Mouse (Mus musculus): ENCODE results near the gene Pfkfb4. TPM values are rescaled to one million over a fixed set of nuclear protein-coding genes. Genes with fewer than 3 reads are reported as not detected.
A peak's percentile ranks its signal among the peaks of the same experiment; 100 is the strongest.

Gene Pfkfb4
- polyA plus RNA-seq, 1 experiment: 44.5 TPM

DNA sequence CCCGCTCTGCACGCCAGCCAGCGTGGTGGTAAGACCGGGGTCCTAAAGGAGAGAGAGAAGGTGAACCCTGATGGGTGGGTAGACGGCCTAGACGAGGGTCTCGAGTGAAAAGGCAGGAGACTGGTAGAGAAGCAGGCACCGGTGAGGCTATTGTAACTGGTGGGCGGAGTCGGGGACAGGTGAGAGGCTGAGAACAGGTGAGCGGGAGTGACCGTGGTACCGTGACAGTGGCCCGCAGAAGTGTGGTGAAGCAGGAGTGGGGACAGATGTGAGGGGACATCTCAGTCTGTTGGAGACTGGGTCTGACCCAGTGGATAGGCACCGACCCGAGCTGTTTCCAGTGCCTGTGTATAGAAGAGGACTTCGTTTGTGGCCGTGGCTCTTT, 499 bp downstream of the Pfkfb4 start:
- peaks cover 56% of the 10 kb centered on the region for H3K4me1 ChIP-seq (ENCODE audit: control insufficient read depth, insufficient read depth, low read length)
- H3K27ac ChIP-seq (ENCODE audit: insufficient read depth, low read depth, low read length): peak overlapping the region; percentile 41
- TF ChIP-seq CTCF (IDR thresholded peaks at IDR 0.05; ENCODE audit: low read depth, low read length) (no peak), POLR2A (IDR thresholded peaks at IDR 0.05; ENCODE audit: borderline replicate concordance, low read depth, low read length) (no peak)
- H3K4me3 ChIP-seq (ENCODE audit: insufficient read depth, low read length): peak overlapping the region; percentile 86

DNA sequence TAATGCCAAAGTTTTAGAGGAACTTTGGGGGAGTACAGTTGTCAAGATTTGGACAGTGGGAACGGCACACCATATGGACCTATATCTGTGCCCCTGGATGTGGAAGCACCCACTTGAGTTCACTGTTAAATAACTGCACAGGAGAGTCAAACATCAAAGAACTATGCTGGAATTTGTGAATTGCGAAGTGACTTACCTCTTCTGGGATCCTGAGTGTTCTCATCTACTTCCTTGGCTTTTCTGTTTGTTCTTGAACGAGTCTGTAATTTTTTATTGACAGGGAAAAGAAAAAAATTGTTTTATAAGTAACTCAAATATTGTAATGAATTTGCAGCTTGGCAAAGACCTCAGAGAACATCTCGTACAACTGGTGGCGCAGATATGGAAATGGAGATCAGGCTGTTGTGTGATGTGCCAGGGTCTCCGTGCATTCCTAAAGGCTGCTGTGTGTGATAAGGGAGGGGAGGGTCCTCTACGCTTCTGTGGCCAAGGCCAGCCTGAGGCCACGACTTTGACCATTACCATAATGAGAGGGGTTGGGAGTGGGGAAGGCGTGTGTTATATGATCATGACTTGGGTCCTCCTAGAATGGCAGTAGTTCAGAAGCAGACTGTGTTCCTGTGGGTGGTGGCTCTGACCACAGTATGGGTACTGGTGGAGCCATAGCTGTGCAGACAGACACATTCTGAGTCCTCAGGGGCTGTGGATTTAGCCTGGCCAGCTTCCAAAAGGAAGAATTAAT, 1.2 kb downstream of the Pfkfb4 start:
- Histone ChIP-seq H3K27ac (ENCODE audit: insufficient read depth, low read depth, low read length) (no peak overlapping the region), H3K4me3 (ENCODE audit: insufficient read depth, low read length) (peak overlapping the region; percentile 86), H3K4me1 (ENCODE audit: control insufficient read depth, insufficient read depth, low read length) (peaks cover 58% of the 10 kb centered on the region)
- no peak for TF ChIP-seq CTCF (IDR thresholded peaks at IDR 0.05; ENCODE audit: low read depth, low read length)
- TF ChIP-seq POLR2A (IDR thresholded peaks at IDR 0.05; ENCODE audit: borderline replicate concordance, low read depth, low read length): no peak

DNA sequence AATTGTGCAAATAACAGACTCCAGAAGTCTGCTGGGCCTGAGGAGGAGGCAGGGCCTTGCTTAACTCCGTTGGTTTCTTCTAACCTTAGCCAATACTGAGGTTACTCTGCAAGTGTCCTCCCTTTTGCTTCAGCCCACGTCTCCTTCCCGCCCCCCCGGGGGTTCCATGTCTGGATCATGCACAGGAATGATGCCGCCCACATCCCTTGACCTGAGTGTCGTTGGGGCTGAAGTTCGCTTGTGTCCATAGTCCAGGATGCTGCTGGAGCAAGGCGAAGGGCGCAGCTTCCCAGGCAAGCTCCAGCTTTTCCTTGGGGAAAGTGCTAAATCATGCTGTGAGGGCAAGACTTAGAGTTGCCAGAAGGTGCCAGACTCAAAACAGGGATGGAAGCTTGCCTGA, 4.8 kb downstream of the Pfkfb4 start:
- TF ChIP-seq CTCF (IDR thresholded peaks at IDR 0.05; ENCODE audit: low read depth, low read length) (no peak), POLR2A (IDR thresholded peaks at IDR 0.05; ENCODE audit: borderline replicate concordance, low read depth, low read length) (no peak)
- peaks cover 55% of the 10 kb centered on the region for H3K4me1 ChIP-seq (ENCODE audit: control insufficient read depth, insufficient read depth, low read length)
- no peak overlapping the region for H3K27ac ChIP-seq (ENCODE audit: insufficient read depth, low read depth, low read length)
- no peak overlapping the region for H3K4me3 ChIP-seq (ENCODE audit: insufficient read depth, low read length)

DNA sequence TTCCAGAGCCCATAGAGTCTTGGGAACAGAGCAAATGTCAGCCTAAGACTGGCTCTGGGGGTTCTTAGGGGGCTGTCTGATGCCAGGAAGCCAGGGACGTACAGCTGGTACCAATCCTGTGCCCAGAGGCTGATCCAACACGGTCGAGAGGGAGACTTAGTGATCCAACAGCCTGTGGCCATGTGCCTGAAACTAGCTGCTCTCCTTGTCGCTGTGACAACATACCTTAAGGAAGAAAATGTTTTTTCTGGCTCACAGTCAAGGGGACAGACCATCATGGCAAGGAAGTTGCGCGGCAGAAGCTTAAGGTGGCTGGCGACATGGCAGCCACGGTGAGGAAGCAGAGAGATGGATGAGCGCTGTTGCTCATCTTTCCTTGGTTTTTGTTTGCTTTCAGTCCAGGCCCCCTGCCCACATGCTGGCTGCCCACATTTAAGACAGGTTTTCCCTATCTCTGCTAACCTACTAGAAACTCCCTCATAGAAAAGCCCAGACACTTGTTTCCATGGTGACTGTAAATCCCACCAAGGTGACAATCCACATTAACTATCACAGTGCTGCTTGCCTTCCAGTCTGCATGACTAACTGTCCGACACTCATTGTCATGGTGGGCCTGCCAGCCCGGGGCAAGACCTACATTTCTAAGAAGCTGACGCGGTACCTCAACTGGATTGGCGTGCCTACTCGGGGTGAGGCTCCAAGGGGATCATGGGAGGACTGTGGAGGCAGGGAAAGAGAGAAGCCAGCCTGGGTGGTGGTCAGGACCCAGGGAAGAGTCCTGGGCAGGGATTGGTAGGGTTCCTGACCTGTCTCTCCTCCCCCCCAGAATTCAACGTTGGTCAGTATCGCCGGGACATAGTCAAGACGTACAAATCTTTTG, 6.9 kb downstream of the Pfkfb4 start:
- TF ChIP-seq CTCF (IDR thresholded peaks at IDR 0.05; ENCODE audit: low read depth, low read length) (no peak), POLR2A (IDR thresholded peaks at IDR 0.05; ENCODE audit: borderline replicate concordance, low read depth, low read length) (no peak)
- H3K4me1 ChIP-seq (ENCODE audit: control insufficient read depth, insufficient read depth, low read length): peaks cover 46% of the 10 kb centered on the region
- peak overlapping the region; percentile 22 for H3K4me3 ChIP-seq (ENCODE audit: insufficient read depth, low read length)
- peak overlapping the region; percentile 85 for H3K27ac ChIP-seq (ENCODE audit: insufficient read depth, low read depth, low read length)

DNA sequence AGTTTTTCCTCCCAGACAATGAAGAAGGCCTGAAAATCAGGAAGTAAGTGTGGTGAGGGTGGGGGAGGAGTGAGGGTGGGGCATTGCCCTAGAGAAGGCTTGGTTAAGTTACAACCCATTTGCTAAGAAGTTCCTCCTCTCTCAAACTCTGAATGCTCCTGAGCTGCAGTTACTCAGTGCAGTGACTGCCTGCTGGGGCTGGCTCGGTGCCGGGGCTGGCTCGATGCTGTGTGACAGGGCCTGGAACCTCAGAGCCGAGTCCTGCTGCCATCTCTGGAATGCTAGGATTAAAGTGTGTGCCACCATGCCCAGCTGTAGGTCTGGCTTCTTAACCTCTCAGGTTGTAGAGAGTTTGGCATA, 7.6 kb downstream of the Pfkfb4 start:
- Histone ChIP-seq H3K4me1 (ENCODE audit: control insufficient read depth, insufficient read depth, low read length) (peaks cover 46% of the 10 kb centered on the region), H3K27ac (ENCODE audit: insufficient read depth, low read depth, low read length) (peak overlapping the region; percentile 85), H3K4me3 (ENCODE audit: insufficient read depth, low read length) (peak overlapping the region; percentile 22; the same call in 1 of the 2 replicates)
- no peak for TF ChIP-seq CTCF (IDR thresholded peaks at IDR 0.05; ENCODE audit: low read depth, low read length)
- no peak for TF ChIP-seq POLR2A (IDR thresholded peaks at IDR 0.05; ENCODE audit: borderline replicate concordance, low read depth, low read length)

DNA sequence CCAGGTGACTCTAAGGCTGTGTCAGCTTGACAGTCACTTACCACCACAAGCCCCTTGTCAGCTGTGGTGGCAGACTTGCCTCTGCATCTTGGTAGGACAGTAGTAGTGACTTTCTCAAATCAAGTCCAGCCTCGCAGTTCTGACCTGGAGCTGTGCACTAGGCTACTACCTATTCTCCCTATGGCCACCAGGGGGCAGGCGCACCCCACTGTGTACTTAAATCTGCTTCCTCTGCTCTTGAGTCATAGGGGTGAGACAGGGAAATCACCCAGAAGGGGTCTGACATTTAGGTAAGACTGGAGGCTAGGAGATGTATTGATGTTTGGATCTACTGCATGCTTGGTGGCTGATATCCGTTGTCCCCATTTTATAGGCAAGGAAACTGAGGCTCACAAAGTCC, 9.1 kb downstream of the Pfkfb4 start:
- H3K4me1 ChIP-seq (ENCODE audit: control insufficient read depth, insufficient read depth, low read length): peaks cover 35% of the 10 kb centered on the region
- no peak overlapping the region for H3K27ac ChIP-seq (ENCODE audit: insufficient read depth, low read depth, low read length)
- no peak overlapping the region for H3K4me3 ChIP-seq (ENCODE audit: insufficient read depth, low read length)
- TF ChIP-seq CTCF (IDR thresholded peaks at IDR 0.05; ENCODE audit: low read depth, low read length) (peak; percentile 94), POLR2A (IDR thresholded peaks at IDR 0.05; ENCODE audit: borderline replicate concordance, low read depth, low read length) (no peak)

DNA sequence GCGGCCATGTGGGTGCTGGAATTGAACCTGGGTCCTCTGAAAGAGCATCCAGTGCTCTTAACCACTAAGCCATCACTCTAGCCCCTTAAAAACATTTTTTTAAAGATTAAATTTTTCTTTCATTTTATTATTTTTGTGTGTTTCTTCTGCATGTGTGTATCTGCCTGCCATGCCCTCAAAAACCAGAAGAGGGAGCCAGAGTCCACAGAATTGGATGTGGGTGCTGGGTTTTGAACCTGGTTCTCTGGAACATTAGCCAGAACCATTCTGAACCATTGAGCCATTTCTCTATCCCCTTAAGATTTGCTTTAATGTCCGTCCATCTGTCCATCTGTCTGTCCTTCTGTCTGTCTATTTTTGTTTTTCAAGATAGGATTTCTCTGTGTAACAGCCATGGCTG, 11.6 kb downstream of the Pfkfb4 start:
- Histone ChIP-seq H3K4me3 (ENCODE audit: insufficient read depth, low read length) (no peak overlapping the region), H3K4me1 (ENCODE audit: control insufficient read depth, insufficient read depth, low read length) (peaks cover 18% of the 10 kb centered on the region), H3K27ac (ENCODE audit: insufficient read depth, low read depth, low read length) (no peak overlapping the region)
- TF ChIP-seq POLR2A (IDR thresholded peaks at IDR 0.05; ENCODE audit: borderline replicate concordance, low read depth, low read length) (no peak), CTCF (IDR thresholded peaks at IDR 0.05; ENCODE audit: low read depth, low read length) (no peak)

DNA sequence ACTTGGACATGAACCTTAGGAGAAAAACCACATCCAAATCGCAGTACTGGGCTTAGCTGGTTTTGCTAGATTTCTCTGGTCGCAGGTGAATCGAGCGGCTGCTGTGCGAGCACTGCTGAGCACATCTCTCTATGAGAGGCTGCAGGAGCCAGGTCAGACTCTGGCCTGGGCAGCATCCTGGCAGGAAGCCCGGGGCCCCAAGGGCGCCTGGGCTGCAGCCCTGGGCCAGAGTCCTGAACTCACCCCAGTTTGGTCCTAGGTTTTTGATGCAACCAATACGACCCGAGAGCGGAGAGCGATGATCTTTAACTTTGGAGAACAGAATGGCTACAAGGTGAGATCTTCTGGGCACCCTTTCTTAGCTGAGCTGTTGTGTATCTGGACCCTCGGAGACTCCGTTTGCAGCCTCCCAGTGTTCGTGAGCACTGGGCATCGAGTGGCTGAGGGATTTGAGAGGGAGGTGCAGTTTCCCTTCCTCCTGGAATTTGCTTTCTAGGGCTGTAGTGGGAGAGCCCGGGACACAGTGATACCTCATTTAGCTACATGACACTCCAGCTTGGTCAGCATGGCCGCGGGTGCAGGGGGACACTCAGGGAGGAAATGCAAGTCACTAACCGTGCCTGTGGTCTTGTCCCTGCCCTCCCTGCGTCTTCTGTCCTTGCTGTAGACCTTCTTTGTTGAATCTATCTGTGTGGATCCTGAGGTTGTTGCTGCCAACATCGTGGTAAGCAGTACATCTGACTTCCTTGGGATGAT, 15.6 kb downstream of the Pfkfb4 start:
- no peak overlapping the region for H3K4me3 ChIP-seq (ENCODE audit: insufficient read depth, low read length)
- H3K4me1 ChIP-seq (ENCODE audit: control insufficient read depth, insufficient read depth, low read length): no peaks in the 10 kb centered on the region
- H3K27ac ChIP-seq (ENCODE audit: insufficient read depth, low read depth, low read length): no peak overlapping the region
- TF ChIP-seq POLR2A (IDR thresholded peaks at IDR 0.05; ENCODE audit: borderline replicate concordance, low read depth, low read length) (no peak), CTCF (IDR thresholded peaks at IDR 0.05; ENCODE audit: low read depth, low read length) (no peak)

DNA sequence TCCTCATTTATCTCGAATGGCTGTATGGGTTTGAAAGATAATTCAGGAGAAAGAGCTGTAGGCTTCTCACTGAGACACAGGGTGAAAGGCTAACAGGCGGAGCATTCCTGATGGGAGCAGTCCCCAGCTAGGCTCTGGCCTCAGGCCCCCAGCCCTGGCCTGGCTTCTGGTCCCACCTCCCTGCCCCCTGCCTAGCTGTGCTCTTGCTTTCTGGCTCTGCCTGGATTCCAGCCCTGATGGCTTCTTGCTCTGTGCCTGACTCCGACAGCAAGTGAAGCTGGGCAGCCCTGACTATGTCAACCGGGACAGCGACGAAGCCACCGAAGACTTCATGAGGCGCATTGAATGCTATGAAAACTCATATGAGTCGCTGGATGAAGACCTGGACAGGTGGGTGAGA, 16.5 kb downstream of the Pfkfb4 start:
- TF ChIP-seq CTCF (IDR thresholded peaks at IDR 0.05; ENCODE audit: low read depth, low read length) (no peak), POLR2A (IDR thresholded peaks at IDR 0.05; ENCODE audit: borderline replicate concordance, low read depth, low read length) (no peak)
- H3K4me1 ChIP-seq (ENCODE audit: control insufficient read depth, insufficient read depth, low read length): no peaks in the 10 kb centered on the region
- H3K27ac ChIP-seq (ENCODE audit: insufficient read depth, low read depth, low read length): no peak overlapping the region
- no peak overlapping the region for H3K4me3 ChIP-seq (ENCODE audit: insufficient read depth, low read length)
